Mouse (Mus musculus) frontal cortex, adult (tissue): ENCODE results near the gene Ralgapa2.
A peak's percentile ranks its signal among the peaks of the same experiment; 100 is the strongest.

Source experiments
- ATAC-seq: cut with Nextera tagmentation; 2 replicates; pipeline ENCODE4 v1.9.2; 2017; ENCODE audit warnings: mild to moderate bottlenecking, moderate library complexity, mixed read lengths; ENCODE audit not compliant: low TSS enrichment

Gene Ralgapa2

DNA sequence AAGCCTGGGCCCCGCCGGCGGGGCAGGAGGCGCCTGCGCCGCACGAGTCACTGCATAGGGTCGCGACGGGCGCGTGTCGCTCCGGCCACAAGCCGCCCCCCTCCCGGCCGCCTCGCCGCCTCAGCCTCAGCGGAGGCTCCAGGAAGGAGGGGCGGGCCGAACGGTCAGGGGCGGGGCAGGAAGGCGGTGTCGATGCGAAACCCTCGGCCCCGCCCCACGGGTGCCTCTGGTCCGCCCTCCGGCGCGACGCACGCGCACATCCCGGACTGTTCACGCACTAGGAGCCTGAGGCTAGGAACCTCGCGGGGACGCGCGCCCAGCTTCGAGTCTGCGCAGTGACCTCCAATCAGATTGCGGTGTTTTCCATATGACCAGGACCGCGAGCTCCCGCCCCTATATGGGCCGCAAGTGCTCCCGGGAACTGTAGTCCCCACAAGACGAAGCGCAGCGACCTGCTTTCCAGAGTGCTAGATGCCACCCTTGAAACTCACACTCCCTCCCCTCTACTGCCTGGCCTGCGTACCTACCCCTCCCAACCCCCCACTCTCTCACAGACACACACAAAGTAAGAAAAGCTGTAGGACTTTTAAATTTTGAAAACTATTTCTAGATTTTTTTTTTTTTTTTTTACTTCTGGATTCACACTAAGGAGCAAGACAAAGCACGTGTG, at the start of gene Ralgapa2:
TSS of gene Ralgapa2 (minus strand) at position 434 of the 670 bp plus-strand sequence.
- ATAC-seq: peak; percentile 95

DNA sequence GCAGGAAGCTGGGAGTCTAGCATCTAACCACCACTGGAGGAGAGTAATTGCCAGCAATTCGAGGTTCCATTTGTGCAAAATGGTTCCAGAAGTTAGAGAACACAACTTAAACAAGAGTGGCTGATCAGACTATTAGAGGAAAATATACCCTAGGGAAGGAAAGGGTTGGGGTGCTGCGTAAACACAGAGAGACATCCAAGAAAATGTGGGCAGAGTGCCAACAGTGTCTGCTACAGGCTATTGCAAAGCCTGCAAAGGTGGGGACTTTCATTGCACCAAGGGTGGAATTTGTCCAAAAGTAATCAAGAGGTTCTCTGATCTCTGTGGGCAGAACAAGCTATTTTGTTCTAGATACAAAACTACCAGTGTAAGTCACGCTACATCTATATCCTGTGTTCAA, 49.4 kb upstream of the Ralgapa2 start:
- no peak for ATAC-seq

DNA sequence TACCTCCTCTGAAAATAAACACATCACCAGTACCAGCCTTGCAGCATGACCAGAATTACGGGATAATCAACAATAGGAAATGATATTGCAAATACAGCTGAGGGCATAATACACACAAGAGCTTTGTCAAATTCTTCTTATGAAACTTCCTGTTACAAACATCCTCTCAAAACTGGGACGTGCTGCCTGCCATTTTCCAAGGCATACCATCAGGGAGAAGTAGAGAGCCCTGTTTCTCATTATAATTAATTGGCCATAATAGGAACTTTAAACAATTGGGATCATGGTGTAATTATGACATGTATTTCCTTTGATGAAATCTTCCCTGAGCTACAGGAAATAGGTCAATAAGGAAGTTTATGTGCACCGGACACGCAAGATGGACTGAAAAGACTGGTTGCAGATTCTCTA, 48.5 kb upstream of the Ralgapa2 start:
- no peak for ATAC-seq

DNA sequence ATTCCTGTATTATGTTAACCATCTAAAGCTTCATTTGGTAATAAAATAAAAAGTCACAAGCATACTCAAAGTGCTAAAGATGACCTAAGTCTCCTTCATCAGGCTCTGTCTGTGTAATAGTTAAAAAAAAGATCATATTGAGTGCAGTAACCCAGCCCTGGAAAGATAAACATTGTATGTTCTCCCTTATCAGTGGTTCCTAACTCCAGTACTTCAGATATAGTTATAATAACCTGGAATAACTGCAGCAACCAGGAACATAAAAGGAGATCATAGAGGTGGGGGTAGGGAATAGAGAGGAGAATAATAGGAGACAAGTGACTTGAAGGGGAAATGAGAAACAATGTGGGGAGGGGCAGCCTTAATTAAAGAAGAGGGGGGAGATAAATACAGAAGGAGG, 44.0 kb upstream of the Ralgapa2 start:
- no peak for ATAC-seq

DNA sequence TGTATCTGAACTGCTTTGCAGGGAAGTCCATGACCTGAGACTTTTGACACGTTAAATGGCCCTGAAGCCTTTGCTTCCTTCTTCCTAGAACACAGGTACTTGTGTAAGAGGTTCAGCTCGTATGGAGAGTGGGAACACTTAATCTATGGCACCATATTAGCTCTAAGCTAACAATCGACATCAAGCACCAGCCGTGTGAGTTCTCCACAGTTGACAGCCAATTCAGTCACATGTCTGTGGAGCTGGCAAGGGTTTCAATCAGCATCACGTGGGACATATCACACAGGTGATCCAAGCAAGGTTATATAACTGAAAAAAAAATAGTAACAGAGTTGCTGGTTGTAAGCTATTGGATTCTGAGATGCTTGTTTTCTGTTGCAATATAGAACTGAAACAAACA, 43.2 kb upstream of the Ralgapa2 start:
- no peak for ATAC-seq

DNA sequence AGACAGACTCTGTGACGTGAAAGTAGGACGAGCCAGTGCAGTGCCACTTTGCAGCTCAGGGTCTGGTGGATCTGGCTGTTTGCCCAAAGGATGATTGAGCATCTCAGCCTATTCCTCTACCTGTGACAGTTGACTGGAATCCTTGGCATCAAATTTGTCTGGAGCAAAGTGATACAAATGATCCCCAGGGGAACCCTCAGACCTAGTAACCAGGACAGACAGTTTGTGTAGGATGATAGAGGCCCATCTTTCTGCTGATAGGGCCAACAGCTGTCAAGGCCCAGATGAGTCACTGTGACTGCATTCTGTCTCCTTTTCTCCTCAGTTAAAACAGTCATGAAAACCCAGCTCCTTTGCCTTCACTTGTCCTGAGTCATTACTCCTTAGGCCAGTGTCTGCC, 41.6 kb upstream of the Ralgapa2 start:
- ATAC-seq: peak; percentile 51

DNA sequence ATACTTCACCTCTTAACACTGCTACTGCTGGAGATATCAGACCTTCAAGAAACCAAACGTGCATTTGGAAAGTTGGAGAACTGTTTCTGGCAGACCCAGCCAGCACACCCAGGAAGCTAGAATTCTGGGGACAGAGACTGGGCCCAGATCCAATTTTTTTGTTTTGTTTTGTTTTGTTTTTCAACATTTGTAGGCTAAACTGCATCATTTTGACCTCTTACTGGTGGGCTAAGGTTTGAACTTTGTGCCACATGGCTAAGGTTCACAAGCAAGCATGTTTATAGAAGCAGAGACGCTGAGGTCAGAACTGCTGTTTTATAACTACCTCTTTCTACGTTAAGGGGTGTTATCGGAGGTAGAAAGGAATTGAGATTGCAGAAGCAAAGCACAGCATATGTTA, 39.7 kb upstream of the Ralgapa2 start:
- no peak for ATAC-seq

DNA sequence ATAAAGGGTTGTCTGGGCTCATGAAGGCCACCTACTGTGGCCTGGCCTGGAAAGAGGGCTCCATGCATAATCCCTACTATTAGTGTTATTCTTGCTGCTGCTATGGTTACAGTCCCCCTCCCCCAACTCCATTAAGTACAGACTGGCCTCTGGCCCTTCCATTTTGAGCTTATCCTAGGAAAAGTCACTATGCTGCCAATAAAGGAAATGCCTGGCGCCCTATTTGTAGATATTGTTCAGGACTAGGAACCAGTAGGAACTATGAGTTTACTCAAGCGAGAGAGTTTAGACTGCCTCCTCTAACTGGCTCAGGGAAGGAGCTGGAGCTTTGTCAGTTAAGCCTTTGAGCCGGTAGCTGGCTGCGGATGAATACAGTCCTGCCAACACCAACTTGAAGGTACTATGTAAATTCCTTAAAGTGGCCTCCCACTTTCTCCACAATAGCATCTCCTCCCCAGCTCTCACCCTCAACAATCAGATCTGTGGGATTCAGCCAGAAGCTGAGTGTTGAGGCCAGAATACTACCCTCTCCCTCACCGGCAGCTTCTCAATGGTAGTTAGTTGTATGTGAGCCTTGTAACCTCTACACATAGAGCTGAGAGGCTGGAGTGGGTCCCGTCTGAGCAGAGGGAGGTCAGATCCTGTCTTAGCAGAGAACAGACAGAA, 37.1 kb upstream of the Ralgapa2 start:
- ATAC-seq: peak; percentile 64

DNA sequence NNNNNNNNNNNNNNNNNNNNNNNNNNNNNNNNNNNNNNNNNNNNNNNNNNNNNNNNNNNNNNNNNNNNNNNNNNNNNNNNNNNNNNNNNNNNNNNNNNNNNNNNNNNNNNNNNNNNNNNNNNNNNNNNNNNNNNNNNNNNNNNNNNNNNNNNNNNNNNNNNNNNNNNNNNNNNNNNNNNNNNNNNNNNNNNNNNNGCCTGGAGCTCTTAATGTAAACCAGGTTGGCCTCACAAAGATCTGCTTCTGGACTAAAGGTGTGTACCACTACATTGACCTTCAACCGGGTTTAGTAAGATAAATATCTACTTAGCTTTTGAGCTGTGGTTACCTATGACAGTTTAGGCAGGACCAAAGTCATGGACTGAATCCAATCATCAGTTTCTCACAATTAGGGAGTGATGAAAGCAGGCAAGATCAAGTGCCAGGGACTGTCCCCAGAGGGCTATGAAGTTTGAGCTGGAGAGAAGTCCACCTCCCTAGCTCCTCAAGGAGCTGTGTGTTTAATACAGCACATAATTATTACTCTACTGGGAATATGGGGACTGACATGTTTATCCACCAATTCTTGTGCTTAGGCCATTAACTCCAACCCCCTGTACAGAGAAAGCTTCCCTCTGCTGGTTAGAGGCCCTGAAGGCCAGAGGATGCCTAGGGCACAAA, 32.1 kb upstream of the Ralgapa2 start:
- no peak for ATAC-seq

DNA sequence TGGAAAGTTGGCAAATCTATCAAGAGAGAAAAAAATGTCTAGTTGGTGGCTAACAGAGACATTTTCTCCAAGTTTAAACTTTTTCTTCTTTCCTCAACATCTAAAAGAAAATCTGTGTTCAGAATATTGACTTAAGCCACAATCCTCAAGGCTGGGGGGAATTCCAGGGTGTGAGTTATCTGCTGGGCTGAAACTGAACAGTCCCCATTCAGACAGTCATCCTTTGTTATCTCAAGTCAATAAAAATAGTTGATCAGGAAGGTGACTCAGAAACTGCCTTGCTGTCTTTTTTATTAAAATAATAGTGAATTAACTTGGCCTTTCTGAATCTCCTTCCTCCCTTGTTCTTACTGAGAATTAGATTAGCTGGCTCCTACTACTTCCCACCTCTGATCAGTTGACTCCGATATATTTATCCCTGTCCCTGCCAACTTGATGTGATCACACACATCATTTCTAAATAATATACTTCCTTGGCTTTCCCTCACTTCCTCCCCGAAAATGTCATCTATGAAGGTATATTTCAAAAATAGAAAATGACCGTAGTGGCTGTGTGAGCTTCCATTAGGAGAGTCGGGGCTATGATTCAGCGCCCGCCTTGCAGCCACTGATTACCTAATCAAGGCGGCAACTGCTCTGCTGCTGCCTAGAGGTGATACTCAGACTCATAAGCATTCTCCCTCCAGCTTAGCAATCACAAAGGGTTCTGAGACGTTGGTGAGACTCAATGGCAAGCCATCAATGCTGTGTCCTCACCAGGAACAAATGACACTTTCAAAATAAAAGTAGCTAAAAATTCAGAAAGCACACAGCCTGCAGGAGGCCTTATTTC, 21.2 kb upstream of the Ralgapa2 start:
- ATAC-seq: no peak

DNA sequence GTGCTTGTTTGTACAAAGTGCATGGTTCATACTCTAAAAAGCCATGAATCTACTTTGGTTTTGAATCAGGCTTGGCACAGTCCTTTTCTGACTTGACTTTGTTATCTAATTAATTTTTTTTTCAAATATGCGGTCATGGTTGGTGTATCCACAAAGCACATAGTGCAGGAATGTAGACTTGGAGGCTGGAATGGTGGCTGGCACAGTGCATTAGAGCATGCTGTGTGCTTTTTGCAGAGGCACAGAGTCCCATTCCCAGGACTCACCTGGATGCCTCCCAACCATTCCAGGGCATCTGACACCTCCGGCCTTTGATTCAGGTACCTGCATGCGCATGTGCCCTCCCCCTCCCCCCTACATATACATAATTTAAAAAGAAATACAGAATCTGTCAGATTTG, 20.3 kb upstream of the Ralgapa2 start:
- ATAC-seq: no peak

DNA sequence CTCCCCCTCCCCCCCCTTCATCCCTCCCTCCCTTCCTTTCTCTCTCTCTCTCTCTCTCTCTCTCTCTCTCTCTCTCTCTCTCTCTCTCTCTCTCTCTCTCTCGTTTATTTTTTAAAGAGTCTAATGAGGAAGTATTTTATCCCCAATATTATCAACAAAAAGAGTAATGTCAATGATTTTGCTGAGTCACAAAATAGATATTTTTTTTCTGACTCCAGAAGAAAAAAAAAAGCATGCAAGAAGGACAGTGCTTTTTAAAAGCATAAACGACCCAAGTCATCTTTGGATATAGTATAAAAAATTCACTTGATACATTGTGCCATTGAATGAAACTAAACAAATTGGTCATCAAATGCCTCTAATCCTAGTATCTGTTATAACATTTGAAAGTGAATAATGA, 13.3 kb upstream of the Ralgapa2 start:
- ATAC-seq: no peak

DNA sequence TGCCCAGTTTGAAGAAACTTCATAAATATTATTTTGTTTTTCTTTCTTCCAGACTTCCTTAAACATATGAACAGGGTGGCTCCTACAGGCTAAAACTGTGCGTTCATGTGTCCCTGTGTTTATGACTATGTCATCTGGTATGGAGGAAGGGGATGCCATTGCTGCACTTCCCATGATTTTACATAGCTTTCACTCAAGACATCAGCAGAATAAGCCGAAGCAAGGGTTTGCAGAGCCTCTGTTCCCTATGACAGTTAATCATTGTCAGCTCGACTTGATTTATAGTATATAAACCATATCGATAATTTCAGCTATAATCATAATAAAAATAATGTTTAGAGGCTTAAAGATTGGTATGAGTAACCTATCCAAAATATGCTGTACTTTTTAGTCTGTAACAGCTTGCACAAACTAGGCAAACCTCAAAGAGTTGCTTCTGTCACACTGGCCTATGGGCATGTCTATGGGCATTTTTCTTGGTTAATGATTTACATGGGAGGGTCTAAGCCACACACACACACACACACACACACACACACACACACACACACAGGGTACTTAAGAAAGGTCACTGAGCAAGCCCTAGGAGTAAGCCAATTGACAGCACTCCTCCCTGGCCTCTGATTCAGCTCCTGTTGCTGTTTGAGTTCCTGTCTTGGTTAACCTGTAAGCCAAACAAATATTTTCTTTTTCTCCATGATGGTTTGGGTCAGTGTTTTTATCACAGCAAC, 12.7 kb upstream of the Ralgapa2 start:
- no peak for ATAC-seq

DNA sequence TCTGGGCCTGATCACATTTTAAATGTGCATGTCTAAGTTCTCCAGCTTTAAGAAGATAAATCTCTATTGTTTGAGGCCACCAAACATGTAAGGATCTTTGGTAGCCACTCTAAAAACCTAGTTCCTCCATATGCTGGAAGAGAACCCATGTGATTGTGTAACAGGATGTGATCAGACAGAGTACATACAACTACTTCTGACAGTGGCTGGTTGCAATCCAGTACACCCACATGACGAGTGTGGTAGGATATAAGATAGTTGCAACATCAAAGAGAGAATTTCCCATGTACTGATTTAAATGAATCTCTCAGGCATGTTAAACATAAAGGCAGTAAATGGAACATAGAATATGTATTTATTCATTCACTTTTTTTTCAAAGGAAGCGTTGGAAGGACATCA, 4.8 kb upstream of the Ralgapa2 start:
- peak; percentile 64 for ATAC-seq

DNA sequence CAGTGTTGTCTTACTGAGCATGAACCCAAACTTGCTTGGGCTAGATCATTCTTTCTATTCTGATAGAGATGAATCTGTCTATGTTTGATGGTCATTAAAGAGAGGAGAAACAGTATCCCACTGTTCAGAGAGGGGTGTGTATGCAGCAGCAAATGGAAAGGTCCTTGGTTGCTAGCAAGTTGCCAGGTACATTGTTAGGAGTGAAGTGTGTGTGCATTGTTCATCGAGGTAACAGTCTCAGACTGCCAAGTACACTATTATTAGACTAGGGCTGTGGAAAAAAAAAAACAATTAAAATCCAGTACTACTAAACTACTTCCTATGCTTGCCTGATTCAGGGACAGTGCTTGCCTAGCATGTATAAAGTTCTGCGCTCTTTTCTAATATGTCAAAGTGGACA, 2.9 kb upstream of the Ralgapa2 start:
- no peak for ATAC-seq

DNA sequence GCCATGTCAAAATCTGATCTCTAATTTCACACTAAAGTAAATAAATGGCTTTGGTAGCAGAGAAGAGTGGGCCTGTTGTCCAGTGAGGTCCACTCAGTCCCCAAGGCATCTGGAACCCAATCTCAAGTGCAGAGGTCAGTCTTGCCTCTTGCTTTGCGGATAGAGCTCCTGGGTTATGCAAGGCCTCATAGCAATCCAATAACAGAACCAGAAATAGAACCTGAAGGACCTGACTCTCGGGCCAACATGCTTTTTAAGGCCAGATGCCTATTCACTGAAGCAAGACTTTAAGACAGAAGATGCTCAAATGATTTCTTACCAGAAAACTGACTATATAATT, 407 bp upstream of the Ralgapa2 start:
- ATAC-seq: no peak

DNA sequence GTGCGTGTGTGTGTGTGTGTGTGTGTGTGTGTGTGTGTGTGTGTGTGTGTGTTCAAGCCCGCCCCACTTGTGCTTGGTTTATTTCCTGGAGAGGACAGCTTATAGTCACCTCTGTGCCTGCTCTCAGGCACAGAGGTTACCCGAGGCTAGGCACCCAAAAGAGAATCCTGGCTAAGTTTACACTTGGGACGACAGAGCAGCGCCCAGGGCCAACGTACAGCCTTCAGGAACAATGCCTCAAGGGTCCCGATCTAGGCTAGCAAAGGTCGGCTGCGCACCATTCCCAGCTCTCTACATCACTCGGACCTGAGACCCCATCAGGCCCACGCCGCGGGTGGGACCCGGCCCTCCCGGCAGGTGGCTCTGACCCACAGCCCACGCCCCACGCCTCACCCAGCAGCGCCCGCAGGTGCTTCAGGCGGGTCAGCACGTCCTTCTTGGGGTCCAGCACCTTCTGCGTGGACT, 711 bp downstream of the Ralgapa2 start:
- ATAC-seq: peak; percentile 29

DNA sequence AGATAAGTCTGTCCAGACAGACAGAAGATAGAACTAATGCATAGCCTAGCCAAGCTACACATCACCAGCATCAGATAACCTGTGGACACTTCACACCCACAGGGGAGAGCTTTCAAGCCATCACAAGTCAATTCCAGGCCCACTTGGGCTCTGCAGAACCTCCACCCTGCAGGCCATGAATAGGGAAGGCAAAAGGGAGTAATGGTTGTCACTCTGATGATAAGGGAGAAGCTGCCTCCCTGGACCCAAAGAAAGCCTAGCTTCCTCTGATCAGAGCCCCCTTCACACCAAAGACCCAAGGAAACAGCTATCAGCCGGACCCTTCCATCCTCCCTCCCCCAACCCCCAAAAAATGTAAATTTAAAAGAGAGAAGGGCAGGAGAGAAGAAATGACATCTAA, 1.4 kb downstream of the Ralgapa2 start:
- no peak for ATAC-seq

DNA sequence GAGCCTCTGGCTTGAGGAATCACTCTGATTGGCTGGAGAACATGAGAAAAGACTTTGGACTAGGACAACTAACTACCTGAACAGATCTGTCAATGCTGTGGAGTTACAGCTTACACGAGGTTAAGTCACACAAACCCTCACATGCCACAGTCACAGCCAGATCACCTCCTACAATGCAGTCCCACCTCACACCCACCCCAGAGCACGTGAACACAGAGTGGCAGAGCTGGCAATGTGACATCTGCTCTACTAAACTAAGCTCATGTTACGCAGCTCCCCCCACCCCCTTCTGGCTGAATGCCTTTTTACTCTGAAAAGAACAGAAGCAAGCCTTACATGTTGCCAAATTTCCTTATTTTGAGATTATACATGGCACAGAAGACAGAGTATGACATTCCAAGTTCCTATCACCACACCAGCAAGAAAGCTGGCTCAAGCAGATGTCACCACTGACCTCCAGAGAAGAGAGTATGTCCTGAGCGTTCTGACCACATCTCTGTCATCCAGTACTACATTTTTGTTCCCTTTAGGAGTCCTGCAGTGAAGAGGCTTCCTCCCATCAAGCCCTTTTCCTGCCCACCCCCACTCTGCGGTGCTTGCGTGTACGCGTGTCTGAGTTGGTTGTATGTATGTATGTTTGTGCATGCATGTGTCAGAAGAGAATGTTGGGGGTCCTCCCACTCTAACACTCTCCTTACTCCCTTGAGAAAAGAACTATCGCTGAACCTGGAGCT, 9.4 kb downstream of the Ralgapa2 start:
- ATAC-seq: peak; percentile 81

DNA sequence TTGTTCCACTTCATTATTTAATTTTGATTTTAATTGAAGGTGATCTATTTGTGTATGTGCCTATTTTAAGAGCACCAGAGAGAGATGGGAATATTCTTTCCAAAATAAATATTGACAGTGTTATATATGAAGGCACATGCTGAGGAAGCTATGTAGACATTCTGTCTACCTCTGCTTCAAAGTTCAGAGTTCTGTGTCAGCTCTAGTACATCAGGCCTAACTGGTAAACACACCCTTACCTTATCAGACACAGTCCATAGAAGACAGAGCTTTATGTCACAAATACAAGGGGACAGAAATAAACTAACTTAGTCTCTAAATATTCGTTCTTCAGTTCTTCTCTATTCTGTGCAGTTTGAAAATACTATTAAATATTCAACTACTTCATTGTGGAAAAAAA, 12.1 kb downstream of the Ralgapa2 start:
- no peak for ATAC-seq

DNA sequence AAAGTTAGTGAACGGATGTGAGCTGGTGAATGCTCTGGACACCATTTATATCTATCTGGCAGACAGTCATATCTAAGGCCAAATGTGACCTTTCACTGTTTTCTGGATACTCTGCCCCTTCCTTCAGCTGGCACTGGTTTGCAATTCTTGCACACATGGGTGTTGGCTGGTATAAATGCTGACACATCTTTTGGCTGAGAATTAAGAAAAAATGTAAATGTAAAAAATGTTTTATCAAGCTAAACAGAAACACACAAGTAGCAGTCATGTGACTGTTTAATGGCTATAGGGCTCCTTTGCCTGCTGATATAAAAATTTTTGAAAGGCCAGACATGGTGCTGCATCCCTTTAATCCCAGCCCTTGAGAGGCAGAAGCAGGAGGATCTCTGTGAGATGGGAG, 13.0 kb downstream of the Ralgapa2 start:
- ATAC-seq: no peak
